Mouse (Mus musculus): ENCODE results near the gene Fxyd1. TPM values are rescaled to one million over a fixed set of nuclear protein-coding genes. Genes with fewer than 3 reads are reported as not detected.

Fxyd1 gene
- polyA plus RNA-seq (2015; fragmentation: Nextera tagmentation; extraction: Ambion mirVana), result 64.5 and 80.1 TPM in 2 replicates

GRCm38 (mm10) chr7:31057071-31057470 is at the start of gene Fxyd1:
TSS of gene Fxyd1 (minus strand) at chr7:31057199.
- 77% methylated on average over 2 of the region's 2 CpGs for WGBS
- peaks cover 15% of the 10 kb centered on the region for H3K27me3 ChIP-seq (replicated peaks)
- no peak for ATAC-seq
- H3K4me3 ChIP-seq (replicated peaks), result no peak within 1 kb of the TSS
- H3K27ac ChIP-seq, result no peak within 1 kb of the TSS
- H3K4me2 ChIP-seq (replicated peaks), result no peak within 1 kb of the TSS
- no peaks in the 10 kb centered on the region for H3K9me3 ChIP-seq
- H3K36me3 ChIP-seq, result no peaks in the 10 kb centered on the region
- no peak within 1 kb of the TSS for H3K9ac ChIP-seq
- peaks cover 36% of the 10 kb centered on the region for H3K4me1 ChIP-seq (replicated peaks)

GRCm38 (mm10) chr7:31106166-31106565 is 49.2 kb upstream of the Fxyd1 start:
- ATAC-seq, result no peak
- H3K9ac ChIP-seq, result no peak overlapping the region
- H3K4me1 ChIP-seq (replicated peaks), result 0 out of 2 replicates have a peak, but pooled peaks cover 2% of the 10 kb centered on the region
- no peak overlapping the region for H3K4me2 ChIP-seq (replicated peaks)
- no peak overlapping the region for H3K4me3 ChIP-seq (replicated peaks)
- no peak overlapping the region for H3K27ac ChIP-seq
- H3K9me3 ChIP-seq, result no peaks in the 10 kb centered on the region
- no peaks in the 10 kb centered on the region for H3K27me3 ChIP-seq (replicated peaks)
- WGBS, result 50% methylated on average over 3 of the region's 3 CpGs
- no peaks in the 10 kb centered on the region for H3K36me3 ChIP-seq

- 57% methylated on average over 15 of the region's 15 CpGs for WGBS
- no peaks in the 10 kb centered on the region for H3K9me3 ChIP-seq
- H3K4me3 ChIP-seq (replicated peaks), result no peak overlapping the region
- H3K4me2 ChIP-seq (replicated peaks), result no peak overlapping the region
- H3K4me1 ChIP-seq (replicated peaks), result no peaks in the 10 kb centered on the region
- no peaks in the 10 kb centered on the region for H3K27me3 ChIP-seq (replicated peaks)
- H3K9ac ChIP-seq, result no peak overlapping the region
- ATAC-seq, result no peak
- H3K36me3 ChIP-seq, result no peaks in the 10 kb centered on the region
- H3K27ac ChIP-seq, result no peak overlapping the region
These were observed 48.2 kb upstream of the Fxyd1 start for GRCm38 (mm10) chr7:31105061-31105768.

GRCm38 (mm10) chr7:31100786-31101185 is 43.8 kb upstream of the Fxyd1 start:
- no peak overlapping the region for H3K9ac ChIP-seq
- no peaks in the 10 kb centered on the region for H3K27me3 ChIP-seq (replicated peaks)
- no peak overlapping the region for H3K27ac ChIP-seq
- no peaks in the 10 kb centered on the region for H3K36me3 ChIP-seq
- no peaks in the 10 kb centered on the region for H3K9me3 ChIP-seq
- 71% methylated on average over 14 of the region's 14 CpGs for WGBS
- H3K4me1 ChIP-seq (replicated peaks), result no peaks in the 10 kb centered on the region
- no peak overlapping the region for H3K4me3 ChIP-seq (replicated peaks)
- no peak overlapping the region for H3K4me2 ChIP-seq (replicated peaks)
- no peak for ATAC-seq

GRCm38 (mm10) chr7:31099612-31099982 is 42.6 kb upstream of the Fxyd1 start:
- no peaks in the 10 kb centered on the region for H3K9me3 ChIP-seq
- 89% methylated on average over 6 of the region's 6 CpGs for WGBS
- no peaks in the 10 kb centered on the region for H3K36me3 ChIP-seq
- no peak overlapping the region for H3K4me2 ChIP-seq (replicated peaks)
- H3K4me3 ChIP-seq (replicated peaks), result no peak overlapping the region
- no peak for ATAC-seq
- no peaks in the 10 kb centered on the region for H3K4me1 ChIP-seq (replicated peaks)
- no peak overlapping the region for H3K27ac ChIP-seq
- H3K9ac ChIP-seq, result no peak overlapping the region
- no peaks in the 10 kb centered on the region for H3K27me3 ChIP-seq (replicated peaks)

- no peak for ATAC-seq
- 78% methylated on average over 22 of the region's 22 CpGs for WGBS
- H3K4me1 ChIP-seq (replicated peaks), result no peaks in the 10 kb centered on the region
- no peak overlapping the region for H3K4me3 ChIP-seq (replicated peaks)
- no peaks in the 10 kb centered on the region for H3K9me3 ChIP-seq
- H3K27ac ChIP-seq, result no peak overlapping the region
- H3K4me2 ChIP-seq (replicated peaks), result no peak overlapping the region
- no peaks in the 10 kb centered on the region for H3K27me3 ChIP-seq (replicated peaks)
- H3K9ac ChIP-seq, result no peak overlapping the region
- H3K36me3 ChIP-seq, result no peaks in the 10 kb centered on the region
These were observed 42.0 kb upstream of the Fxyd1 start for GRCm38 (mm10) chr7:31098697-31099611.

GRCm38 (mm10) chr7:31097583-31098248 is 40.7 kb upstream of the Fxyd1 start:
- Histone ChIP-seq H3K27me3 (replicated peaks) (no peaks in the 10 kb centered on the region), H3K9ac (0 out of 2 replicates have a peak overlapping the region, but pooled peaks have one; percentile 28), H3K9me3 (no peaks in the 10 kb centered on the region), H3K4me1 (replicated peaks) (no peaks in the 10 kb centered on the region), H3K27ac (no peak overlapping the region), H3K4me2 (replicated peaks) (peak overlapping the region; percentile 55), H3K36me3 (no peaks in the 10 kb centered on the region), H3K4me3 (replicated peaks) (peak overlapping the region; percentile 23)
- 37% methylated on average over 20 of the region's 20 CpGs for WGBS
- ATAC-seq, result peak; percentile 93

GRCm38 (mm10) chr7:31096892-31097564 is 40.0 kb upstream of the Fxyd1 start:
- no peak overlapping the region for H3K4me3 ChIP-seq (replicated peaks)
- H3K27ac ChIP-seq, result no peak overlapping the region
- H3K27me3 ChIP-seq (replicated peaks), result no peaks in the 10 kb centered on the region
- H3K4me2 ChIP-seq (replicated peaks), result no peak overlapping the region
- ATAC-seq, result no peak
- no peaks in the 10 kb centered on the region for H3K4me1 ChIP-seq (replicated peaks)
- 75% methylated on average over 9 of the region's 9 CpGs for WGBS
- no peaks in the 10 kb centered on the region for H3K9me3 ChIP-seq
- H3K9ac ChIP-seq, result no peak overlapping the region
- no peaks in the 10 kb centered on the region for H3K36me3 ChIP-seq

- H3K4me3 ChIP-seq (replicated peaks), result no peak overlapping the region
- no peaks in the 10 kb centered on the region for H3K9me3 ChIP-seq
- no peaks in the 10 kb centered on the region for H3K36me3 ChIP-seq
- WGBS, result 28% methylated on average over 12 of the region's 12 CpGs
- H3K27me3 ChIP-seq (replicated peaks), result no peaks in the 10 kb centered on the region
- ATAC-seq, result no peak
- H3K4me1 ChIP-seq (replicated peaks), result no peaks in the 10 kb centered on the region
- no peak overlapping the region for H3K4me2 ChIP-seq (replicated peaks)
- H3K9ac ChIP-seq, result no peak overlapping the region
- H3K27ac ChIP-seq, result no peak overlapping the region
These were observed 37.9 kb upstream of the Fxyd1 start for GRCm38 (mm10) chr7:31094774-31095501.

GRCm38 (mm10) chr7:31089721-31090120 is 32.7 kb upstream of the Fxyd1 start:
- Histone ChIP-seq H3K27ac (no peak overlapping the region), H3K4me3 (replicated peaks) (no peak overlapping the region), H3K9me3 (no peaks in the 10 kb centered on the region), H3K36me3 (no peaks in the 10 kb centered on the region), H3K4me1 (replicated peaks) (peaks cover 6% of the 10 kb centered on the region; the same call in 1 of the 2 replicates), H3K4me2 (replicated peaks) (no peak overlapping the region), H3K9ac (no peak overlapping the region), H3K27me3 (replicated peaks) (no peaks in the 10 kb centered on the region)
- WGBS, result 76% methylated on average over 2 of the region's 2 CpGs
- ATAC-seq, result no peak

- 76% methylated on average over 3 of the region's 3 CpGs for WGBS
- ATAC-seq, result no peak
- peaks cover 11% of the 10 kb centered on the region; the same call in 1 of the 2 replicates for H3K4me1 ChIP-seq (replicated peaks)
These were observed 31.2 kb upstream of the Fxyd1 start for GRCm38 (mm10) chr7:31088206-31088605.

More at GRCm38 (mm10) chr7:31088206-31088605, 31.2 kb upstream of the Fxyd1 start:
- Histone ChIP-seq H3K9me3 (no peaks in the 10 kb centered on the region), H3K4me3 (replicated peaks) (no peak overlapping the region), H3K27ac (no peak overlapping the region), H3K9ac (no peak overlapping the region), H3K36me3 (no peaks in the 10 kb centered on the region), H3K27me3 (replicated peaks) (no peaks in the 10 kb centered on the region), H3K4me2 (replicated peaks) (no peak overlapping the region)
